Mouse (Mus musculus) ES-E14 (cell line): ENCODE measurements around the gene Atp6v1c2. TPM values are rescaled to one million over a fixed set of nuclear protein-coding genes. Genes with fewer than 3 reads are reported as not detected.

Experiments used
- DNase-seq: peaks from one replicate; pipeline ENCODE4 v3.0.0-alpha.2; 2013; ENCODE audit warnings: low read depth, low spot score
- H3K27ac ChIP-seq: 2 replicates; pipeline ENCODE4 v1.5.1; 2012; ENCODE audit warnings: low read depth, mild to moderate bottlenecking, low read length, moderate library complexity, mixed read lengths; ENCODE audit not compliant: poor library complexity, insufficient read depth, severe bottlenecking
- H3K36me3 ChIP-seq: 2 replicates; pipeline ENCODE4 v1.6.1; 2012; ENCODE audit warnings: mild to moderate bottlenecking, low read length, moderate library complexity, mixed read lengths; ENCODE audit not compliant: control insufficient read depth, poor library complexity, insufficient read depth, severe bottlenecking
- H3K4me1 ChIP-seq, 2 experiments: fragments of 150-350 bp in 1 of 2; sonication (generic) in 1 of 2; 2 replicates each; pipeline ENCODE4 v1.6.1; 2012; ENCODE audit warnings: low read length in 2 of 2, mild to moderate bottlenecking in 1 of 2, mixed read lengths in 1 of 2; ENCODE audit not compliant: control insufficient read depth in 2 of 2, insufficient read depth in 2 of 2, poor library complexity in 1 of 2
- H3K4me3 ChIP-seq, 2 experiments: fragments of 150-350 bp in 1 of 2; sonication (generic) in 1 of 2; 2 replicates each; pipeline ENCODE4 v1.5.1; 2012; ENCODE audit warnings: low read length in 2 of 2, low read depth in 1 of 2, mild to moderate bottlenecking in 1 of 2, mixed read lengths in 1 of 2; ENCODE audit not compliant: insufficient read depth in 1 of 2, poor library complexity in 1 of 2, severe bottlenecking in 1 of 2
- H3K9ac ChIP-seq: 2 replicates; pipeline ENCODE4 v1.6.1; 2012; ENCODE audit warnings: low read depth, mild to moderate bottlenecking, low read length, mixed read lengths; ENCODE audit not compliant: poor library complexity, insufficient read depth, severe bottlenecking
- H3K9me3 ChIP-seq: fragments of 150-350 bp; sonication (generic); 2 replicates; pipeline ENCODE4 v1.6.1; 2012; ENCODE audit warnings: low read depth, mild to moderate bottlenecking, low read length; ENCODE audit not compliant: control insufficient read depth, insufficient read depth
- CHD2 ChIP-seq: IDR thresholded peaks from 2 replicates; pipeline ENCODE4 v1.6.1; 2014; ENCODE audit warnings: mild to moderate bottlenecking, low read depth, low read length, inconsistent platforms
- HCFC1 ChIP-seq: IDR thresholded peaks from 2 replicates; pipeline ENCODE4 v1.6.1; 2012; ENCODE audit warnings: low read length, inconsistent platforms, borderline replicate concordance; ENCODE audit not compliant: insufficient read depth
- MAFK ChIP-seq: IDR thresholded peaks from 2 replicates; pipeline ENCODE4 v1.6.1; 2014; ENCODE audit warnings: mild to moderate bottlenecking, low read depth, low read length, inconsistent platforms; ENCODE audit not compliant: insufficient read depth
- ZC3H11A ChIP-seq: IDR thresholded peaks from 2 replicates; pipeline ENCODE4 v1.6.1; 2012; ENCODE audit warnings: low read depth, mild to moderate bottlenecking, inconsistent platforms, low read length, borderline replicate concordance
- ZNF384 ChIP-seq: IDR thresholded peaks from 2 replicates; pipeline ENCODE4 v1.6.1; 2012; ENCODE audit warnings: low read depth, low read length, inconsistent platforms
- in situ Hi-C, 2 experiments: fragments of 600-800 bp; cut with MboI; formaldehyde crosslinking; loops; one replicate each; pipeline ENCODE4 v1.15.1; 2025; ENCODE audit warnings: low sequenced_read_pairs in 2 of 2, inconsistent platforms in 1 of 2; ENCODE audit not compliant: unreplicated experiment in 2 of 2
- total RNA-seq: library from RNA; depleted of rRNA; stranded (reverse); fragments of 300-350 nt; gene quantifications from 2 replicates; pipeline ENCODE4 v1.2.3, GENCODE M21; 2012

The Atp6v1c2 gene
- total RNA-seq, 1 experiment = 0.36 TPM

GRCm38 (mm10) chr12:17261005-17261404 is 68.2 kb downstream of the Atp6v1c2 start:
- Histone ChIP-seq H3K27ac (no peak overlapping the region), H3K9me3 (no peaks in the 10 kb centered on the region), H3K36me3 (no peaks in the 10 kb centered on the region), H3K4me3 (no peak overlapping the region), H3K9ac (no peak overlapping the region), H3K4me1 (peaks cover 0 to 8% of the 10 kb centered on the region in 2 experiments; a peak in 1 of 4 replicates)
- no peak for DNase-seq
- in situ Hi-C loops = no loop called here
- TF ChIP-seq ZNF384 (no peak), ZC3H11A (no peak), CHD2 (no peak), MAFK (no peak)

GRCm38 (mm10) chr12:17258431-17258830 is 70.7 kb downstream of the Atp6v1c2 start:
- H3K36me3 ChIP-seq = no peaks in the 10 kb centered on the region
- H3K9me3 ChIP-seq = no peaks in the 10 kb centered on the region
- no peak overlapping the region for H3K4me3 ChIP-seq
- peaks cover 0 to 4% of the 10 kb centered on the region in 2 experiments; a peak in 1 of 4 replicates for H3K4me1 ChIP-seq
- DNase-seq = no peak
- TF ChIP-seq MAFK (no peak), ZC3H11A (no peak), CHD2 (no peak), ZNF384 (no peak), HCFC1 (no peak)
- H3K27ac ChIP-seq = no peak overlapping the region; the same call in 1 of the 2 replicates
- in situ Hi-C loops = no loop called here
- H3K9ac ChIP-seq = no peak overlapping the region

DNA sequence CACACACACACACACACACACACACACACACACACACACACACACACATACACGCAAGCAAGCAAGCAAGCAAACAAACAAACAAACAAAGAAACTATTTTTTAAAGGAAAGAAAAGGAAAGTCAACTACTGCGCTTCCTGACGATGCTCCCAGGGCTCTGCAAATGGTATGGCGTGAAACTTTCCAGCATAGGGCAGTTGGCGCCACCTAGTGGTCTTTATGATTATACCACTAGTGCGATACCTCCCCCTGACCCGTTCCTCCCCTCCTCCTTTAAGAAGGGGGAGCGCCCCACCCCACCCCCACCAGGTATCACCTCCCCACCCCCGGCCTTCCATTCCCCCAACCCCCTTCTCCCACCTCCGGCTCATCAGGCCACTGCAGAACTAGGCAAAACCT is 72.3 kb downstream of the Atp6v1c2 start:
- in situ Hi-C loops = no loop called here
- Histone ChIP-seq H3K4me3 (no peak overlapping the region), H3K9ac (no peak overlapping the region), H3K27ac (no peak overlapping the region), H3K9me3 (no peaks in the 10 kb centered on the region), H3K4me1 (peaks cover 0 to 7% of the 10 kb centered on the region in 2 experiments; a peak in 1 of 4 replicates), H3K36me3 (no peaks in the 10 kb centered on the region)
- DNase-seq = peak; percentile 54
- TF ChIP-seq CHD2 = no peak
- TF ChIP-seq HCFC1 = no peak
- no peak for TF ChIP-seq MAFK
- no peak for TF ChIP-seq ZNF384
- TF ChIP-seq ZC3H11A = no peak

DNA sequence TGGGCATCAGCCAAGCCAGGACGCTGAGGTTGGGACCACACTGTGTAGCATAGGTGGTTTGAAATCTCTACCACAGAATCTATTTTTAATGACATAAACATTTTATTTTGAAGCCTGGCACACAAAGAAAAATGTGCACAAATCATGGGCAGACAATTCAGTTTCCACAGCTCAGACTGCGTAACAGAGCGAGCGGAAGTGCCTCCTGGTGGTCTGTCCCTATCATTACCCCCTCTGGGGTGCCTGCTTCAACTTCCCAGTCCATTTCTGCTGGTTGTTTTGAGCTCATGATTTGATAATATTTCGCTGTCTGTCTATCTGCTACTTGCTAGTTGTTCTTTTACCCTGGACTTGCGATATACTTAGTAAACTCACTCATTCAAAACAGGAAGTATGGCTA is 73.6 kb downstream of the Atp6v1c2 start:
- Histone ChIP-seq H3K4me1 (peaks cover 0 to 7% of the 10 kb centered on the region in 2 experiments; a peak in 1 of 4 replicates), H3K9me3 (no peaks in the 10 kb centered on the region), H3K9ac (no peak overlapping the region), H3K4me3 (no peak overlapping the region), H3K36me3 (no peaks in the 10 kb centered on the region), H3K27ac (no peak overlapping the region)
- DNase-seq = no peak
- TF ChIP-seq ZNF384 (no peak), HCFC1 (no peak), ZC3H11A (no peak), MAFK (no peak), CHD2 (no peak)
- in situ Hi-C loops = no loop called here

GRCm38 (mm10) chr12:17253069-17253468 is 76.1 kb downstream of the Atp6v1c2 start:
- in situ Hi-C loops = no loop called here
- peak; percentile 85 for DNase-seq
- peaks cover 0 to 6% of the 10 kb centered on the region in 2 experiments; a peak in 1 of 4 replicates for H3K4me1 ChIP-seq
- no peaks in the 10 kb centered on the region for H3K9me3 ChIP-seq
- H3K36me3 ChIP-seq = no peaks in the 10 kb centered on the region
- H3K27ac ChIP-seq = no peak overlapping the region
- TF ChIP-seq ZC3H11A = no peak
- TF ChIP-seq MAFK = no peak
- no peak for TF ChIP-seq ZNF384
- TF ChIP-seq HCFC1 = no peak
- no peak for TF ChIP-seq CHD2
- no peak overlapping the region; the same call in 1 of the 2 replicates for H3K9ac ChIP-seq
- peak overlapping the region in 1 of 2 experiments; percentile 32; a peak in 2 of 4 replicates for H3K4me3 ChIP-seq
